Mouse (Mus musculus) liver, embryonic 11.5 days (tissue): Measurements from ENCODE around the gene Birc2. TPM values are rescaled to one million over a fixed set of nuclear protein-coding genes. Genes with fewer than 3 reads are reported as not detected.
A peak's percentile ranks its signal among the peaks of the same experiment; 100 is the strongest.
"Not testable (repeated sequence)": the region's sequence is repeated elsewhere in the genome, so short reads cannot be mapped to it uniquely, and the experiment has no call there.

Source experiments
- ATAC-seq: fragments of 200-750 bp; cut with Nextera tagmentation; replicated peaks from 2 replicates; pipeline ENCODE4 v1.8.0; 2017; ENCODE audit warnings: moderate number of reproducible peaks, mild to moderate bottlenecking, moderate TSS enrichment, moderate library complexity; ENCODE audit not compliant: low FRiP score
- DNase-seq: peaks from one replicate; pipeline ENCODE4 v3.0.0-alpha.2; 2017; ENCODE audit warnings: low spot score
- H3K27ac ChIP-seq: fragments of 300-500 bp; sonication (generic); 2 replicates; pipeline ENCODE4 v1.5.1; 2014; ENCODE audit warnings: mild to moderate bottlenecking, low read depth, low read length, control low read depth
- H3K27me3 ChIP-seq: fragments of 300-500 bp; sonication (generic); replicated peaks from 2 replicates; pipeline ENCODE4 v1.6.1; 2014; ENCODE audit warnings: low read length, mixed read lengths; ENCODE audit not compliant: control insufficient read depth, insufficient read depth
- H3K36me3 ChIP-seq: fragments of 300-500 bp; sonication (generic); 2 replicates; pipeline ENCODE4 v1.6.1; 2014; ENCODE audit warnings: mild to moderate bottlenecking, low read length, moderate library complexity, mixed read lengths; ENCODE audit not compliant: control insufficient read depth, insufficient read depth
- H3K4me1 ChIP-seq: fragments of 300-500 bp; sonication (generic); replicated peaks from 2 replicates; pipeline ENCODE4 v1.6.1; 2014; ENCODE audit warnings: low read length, mixed read lengths; ENCODE audit not compliant: control insufficient read depth, insufficient read depth
- H3K4me2 ChIP-seq: fragments of 300-500 bp; sonication (generic); 2 replicates; pipeline ENCODE4 v1.6.1; 2014; ENCODE audit warnings: mild to moderate bottlenecking, control low read depth, moderate library complexity
- H3K4me3 ChIP-seq: fragments of 300-500 bp; sonication (generic); 2 replicates; pipeline ENCODE4 v1.5.1; 2014; ENCODE audit warnings: low read depth, low read length, control low read depth
- H3K9ac ChIP-seq: fragments of 300-500 bp; sonication (generic); 2 replicates; pipeline ENCODE4 v1.6.1; 2014; ENCODE audit warnings: low read depth, low read length, control low read depth
- H3K9me3 ChIP-seq: fragments of 300-500 bp; sonication (generic); 2 replicates; pipeline ENCODE4 v1.6.1; 2016; ENCODE audit warnings: low read length, inconsistent platforms, mixed read lengths; ENCODE audit not compliant: control insufficient read depth
- WGBS: fragments of 180-500 bp; shearing (Covaris S2); extraction: QIAGEN DNeasy Blood & Tissue Kit; methylation state at CpG from one replicate; pipeline ENCODE4 v1.1.7; 2014; 5-methylcytosine and 5-hydroxymethylcytosine counted together
- polyA plus RNA-seq: library from polyadenylated mRNA; unstranded; fragments of >200 nt; fragmentation: Nextera tagmentation; extraction: Ambion mirVana; gene quantifications from 2 replicates; pipeline ENCODE4 v1.2.1, GENCODE M21; 2014

Birc2 gene
- polyA plus RNA-seq, 1 experiment from 2014 or later: 26.6 TPM

GRCm38 (mm10) chr9:7870556-7871315 lies 33.9 kb upstream of the Birc2 start:
- Histone ChIP-seq H3K4me3 (no peak overlapping the region), H3K27ac (no peak overlapping the region), H3K36me3 (no peaks in the 10 kb centered on the region), H3K4me1 (peaks cover 6% of the 10 kb centered on the region), H3K4me2 (no peak overlapping the region), H3K9me3 (no peaks in the 10 kb centered on the region), H3K27me3 (no peaks in the 10 kb centered on the region), H3K9ac (no peak overlapping the region)
- ATAC-seq (no peak), DNase-seq (no peak)
- 86% methylated on average over 10 of the region's 10 CpGs for WGBS

GRCm38 (mm10) chr9:7868838-7869491 lies 32.1 kb upstream of the Birc2 start:
- no peak for DNase-seq
- no peaks in the 10 kb centered on the region for H3K27me3 ChIP-seq
- no peak overlapping the region for H3K27ac ChIP-seq

GRCm38 (mm10) chr9:7867981-7868380 lies 31.1 kb upstream of the Birc2 start:
- Histone ChIP-seq H3K4me1 (peaks cover 6% of the 10 kb centered on the region), H3K4me2 (no peak overlapping the region), H3K9me3 (no peaks in the 10 kb centered on the region), H3K9ac (no peak overlapping the region), H3K27me3 (no peaks in the 10 kb centered on the region), H3K36me3 (no peaks in the 10 kb centered on the region), H3K4me3 (no peak overlapping the region), H3K27ac (no peak overlapping the region)
- DNase-seq: no peak
- no peak for ATAC-seq
- WGBS: 82% methylated on average over 3 of the region's 3 CpGs

More at GRCm38 (mm10) chr9:7868838-7869491, 32.1 kb upstream of the Birc2 start:
- no peaks in the 10 kb centered on the region for H3K36me3 ChIP-seq
- no peak for ATAC-seq
- H3K4me2 ChIP-seq: no peak overlapping the region
- 74% methylated on average over 4 of the region's 4 CpGs for WGBS
- no peak overlapping the region for H3K4me3 ChIP-seq
- H3K4me1 ChIP-seq: peaks cover 6% of the 10 kb centered on the region
- H3K9me3 ChIP-seq: no peaks in the 10 kb centered on the region
- no peak overlapping the region for H3K9ac ChIP-seq

GRCm38 (mm10) chr9:7866981-7867380 lies 30.1 kb upstream of the Birc2 start:
- H3K9me3 ChIP-seq, H3K27me3 ChIP-seq, H3K4me3 ChIP-seq, ATAC-seq, H3K9ac ChIP-seq, H3K27ac ChIP-seq, DNase-seq, H3K4me1 ChIP-seq, H3K36me3 ChIP-seq, H3K4me2 ChIP-seq: not testable (repeated sequence)
- WGBS: 79% methylated on average over 2 of the region's 2 CpGs

GRCm38 (mm10) chr9:7860976-7861375 lies 24.1 kb upstream of the Birc2 start:
- 83% methylated on average over 5 of the region's 5 CpGs for WGBS
- Histone ChIP-seq H3K36me3 (no peaks in the 10 kb centered on the region), H3K4me3 (no peak overlapping the region), H3K9ac (no peak overlapping the region), H3K27ac (no peak overlapping the region), H3K4me2 (no peak overlapping the region), H3K27me3 (no peaks in the 10 kb centered on the region), H3K9me3 (no peaks in the 10 kb centered on the region), H3K4me1 (no peaks in the 10 kb centered on the region)
- no peak for ATAC-seq
- no peak for DNase-seq

GRCm38 (mm10) chr9:7855912-7856311 lies 19.0 kb upstream of the Birc2 start:
- ATAC-seq (no peak), DNase-seq (no peak)
- WGBS: 63% methylated on average over 3 of the region's 3 CpGs
- Histone ChIP-seq H3K36me3 (no peaks in the 10 kb centered on the region), H3K9ac (no peak overlapping the region), H3K9me3 (no peaks in the 10 kb centered on the region), H3K4me3 (no peak overlapping the region), H3K4me1 (no peaks in the 10 kb centered on the region), H3K4me2 (no peak overlapping the region), H3K27me3 (no peaks in the 10 kb centered on the region), H3K27ac (no peak overlapping the region)

- Histone ChIP-seq H3K4me3 (no peak overlapping the region), H3K9ac (no peak overlapping the region), H3K27ac (no peak overlapping the region), H3K36me3 (no peaks in the 10 kb centered on the region), H3K27me3 (no peaks in the 10 kb centered on the region), H3K9me3 (no peaks in the 10 kb centered on the region), H3K4me1 (no peaks in the 10 kb centered on the region), H3K4me2 (no peak overlapping the region)
- ATAC-seq (peak; percentile 64), DNase-seq (no peak)
- 50% methylated on average over 1 of the region's 1 CpGs for WGBS
Observed at GRCm38 (mm10) chr9:7855374-7855773, 18.5 kb upstream of the Birc2 start.

GRCm38 (mm10) chr9:7854196-7854595 lies 17.3 kb upstream of the Birc2 start:
- H3K27me3 ChIP-seq, H3K4me1 ChIP-seq, ATAC-seq, H3K36me3 ChIP-seq, DNase-seq, H3K4me3 ChIP-seq, H3K9me3 ChIP-seq, H3K9ac ChIP-seq, H3K4me2 ChIP-seq, H3K27ac ChIP-seq: not testable (repeated sequence)
- WGBS: 83% methylated on average over 14 of the region's 14 CpGs
